Mouse (Mus musculus) stomach, embryonic 15.5 days (tissue): ENCODE data around the gene Ccdc117. TPM values are rescaled to one million over a fixed set of nuclear protein-coding genes. Genes with fewer than 3 reads are reported as not detected.
A peak's percentile ranks its signal among the peaks of the same experiment; 100 is the strongest.
"Not testable (repeated sequence)": the region's sequence is repeated elsewhere in the genome, so short reads cannot be mapped to it uniquely, and the experiment has no call there.

Experiments used
- ATAC-seq: fragments of 200-750 bp; cut with Nextera tagmentation; 2 replicates; pipeline ENCODE4 v1.8.0; 2017; ENCODE audit warnings: low read depth, moderate number of reproducible peaks, moderate TSS enrichment; ENCODE audit not compliant: insufficient read depth, low FRiP score
- H3K27ac ChIP-seq: fragments of 300-500 bp; sonication (generic); 2 replicates; pipeline ENCODE4 v1.5.1; 2015; ENCODE audit warnings: mild to moderate bottlenecking, inconsistent platforms
- H3K27me3 ChIP-seq: fragments of 300-500 bp; sonication (generic); replicated peaks from 2 replicates; pipeline ENCODE4 v1.6.1; 2015; ENCODE audit warnings: inconsistent platforms
- H3K36me3 ChIP-seq: fragments of 300-500 bp; sonication (generic); 2 replicates; pipeline ENCODE4 v1.6.1; 2015; ENCODE audit warnings: inconsistent platforms
- H3K4me1 ChIP-seq: fragments of 300-500 bp; sonication (generic); 2 replicates; pipeline ENCODE4 v1.6.1; 2015; ENCODE audit warnings: inconsistent platforms
- H3K4me2 ChIP-seq: fragments of 300-500 bp; sonication (generic); 2 replicates; pipeline ENCODE4 v1.6.1; 2015; ENCODE audit warnings: mild to moderate bottlenecking, inconsistent platforms
- H3K4me3 ChIP-seq: fragments of 300-500 bp; sonication (generic); replicated peaks from 2 replicates; pipeline ENCODE4 v1.5.1; 2015; ENCODE audit warnings: inconsistent platforms
- H3K9ac ChIP-seq: fragments of 300-500 bp; sonication (generic); 2 replicates; pipeline ENCODE4 v1.6.1; 2015; ENCODE audit warnings: inconsistent platforms
- H3K9me3 ChIP-seq: fragments of 300-500 bp; sonication (generic); 2 replicates; pipeline ENCODE4 v1.6.1; 2016; ENCODE audit warnings: inconsistent platforms
- WGBS: fragments of 180-500 bp; shearing (Covaris S2); methylation state at CpG from one replicate; pipeline ENCODE4 v1.1.7; 2015; 5-methylcytosine and 5-hydroxymethylcytosine counted together
- polyA plus RNA-seq: library from polyadenylated mRNA; unstranded; fragments of >200 nt; fragmentation: Nextera tagmentation; extraction: Ambion mirVana; gene quantifications from 2 replicates; pipeline ENCODE4 v1.2.1, GENCODE M21; 2015

The Ccdc117 gene
- polyA plus RNA-seq, 1 experiment from 2014 or later = 17.1 TPM

DNA sequence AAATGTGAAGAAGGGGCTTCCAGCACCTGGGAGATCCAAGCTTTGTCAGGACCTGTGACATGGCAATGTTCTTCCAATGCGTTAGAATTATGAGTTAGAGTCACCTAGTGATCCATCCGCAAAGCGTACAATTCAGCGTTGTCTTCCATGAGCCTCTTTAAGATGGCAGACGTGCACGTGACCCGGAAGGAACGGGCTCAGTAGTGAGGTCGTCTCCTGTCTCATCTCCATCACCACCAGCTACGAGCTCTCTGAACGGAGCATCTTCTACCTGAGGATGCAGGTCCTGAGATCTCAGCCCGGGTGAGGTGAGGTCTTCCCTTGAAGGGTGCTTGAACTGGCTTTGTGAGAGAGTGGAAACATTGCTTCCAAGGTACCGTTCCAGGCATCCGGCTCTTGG, 25.4 kb downstream of the Ccdc117 start:
- Histone ChIP-seq H3K4me1 (peaks cover 2% of the 10 kb centered on the region; the same call in 1 of the 2 replicates), H3K9ac (no peak overlapping the region), H3K4me3 (no peak overlapping the region), H3K27ac (no peak overlapping the region), H3K4me2 (no peak overlapping the region), H3K9me3 (no peaks in the 10 kb centered on the region), H3K36me3 (no peaks in the 10 kb centered on the region), H3K27me3 (no peaks in the 10 kb centered on the region)
- no peak for ATAC-seq
- 91% methylated on average over 14 of the region's 14 CpGs for WGBS

DNA sequence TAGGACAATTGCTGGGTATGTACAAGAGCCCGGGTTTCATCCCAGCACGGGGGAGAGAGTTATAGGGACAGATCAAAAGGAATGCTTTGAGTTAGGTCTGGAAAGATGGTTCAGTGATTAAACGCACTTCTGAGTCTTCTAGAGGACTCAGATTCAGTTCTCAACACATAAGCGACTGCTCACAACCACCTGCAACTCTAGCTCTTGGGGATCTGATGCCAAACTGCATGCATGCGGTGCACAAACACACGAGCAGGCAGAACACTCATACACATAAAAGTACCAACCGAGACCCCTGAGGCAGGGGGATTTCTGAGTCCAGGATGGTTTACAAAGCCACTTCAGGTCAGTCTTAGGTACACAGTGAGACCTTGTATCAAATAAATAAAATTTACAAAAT, 25.8 kb downstream of the Ccdc117 start:
- Histone ChIP-seq H3K4me3 (no peak overlapping the region), H3K9me3 (no peaks in the 10 kb centered on the region), H3K9ac (no peak overlapping the region), H3K4me2 (no peak overlapping the region), H3K27ac (no peak overlapping the region), H3K36me3 (no peaks in the 10 kb centered on the region), H3K27me3 (no peaks in the 10 kb centered on the region), H3K4me1 (peaks cover 2% of the 10 kb centered on the region; the same call in 1 of the 2 replicates)
- WGBS = 81% methylated on average over 7 of the region's 7 CpGs
- ATAC-seq = no peak

DNA sequence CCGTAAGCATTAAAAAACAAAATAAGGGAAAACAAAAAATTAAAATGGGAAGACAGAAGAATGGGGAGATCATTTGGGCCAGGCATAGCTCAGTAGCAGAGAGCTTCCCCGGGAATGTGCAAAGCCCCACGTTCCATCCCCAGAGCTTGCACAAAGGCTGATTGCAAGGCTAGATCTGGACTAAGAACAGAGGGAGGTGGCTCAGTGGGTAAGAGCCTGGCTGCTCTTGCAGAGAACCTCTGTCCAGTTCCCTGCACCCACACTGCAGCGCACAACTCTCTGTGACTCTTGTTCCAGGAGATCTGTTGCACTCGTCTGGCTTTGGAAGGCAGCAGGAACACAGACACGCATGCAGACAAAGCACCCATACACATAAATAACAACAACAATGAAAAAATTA, 26.3 kb downstream of the Ccdc117 start:
- 83% methylated on average over 6 of the region's 6 CpGs for WGBS
- no peaks in the 10 kb centered on the region for H3K9me3 ChIP-seq

DNA sequence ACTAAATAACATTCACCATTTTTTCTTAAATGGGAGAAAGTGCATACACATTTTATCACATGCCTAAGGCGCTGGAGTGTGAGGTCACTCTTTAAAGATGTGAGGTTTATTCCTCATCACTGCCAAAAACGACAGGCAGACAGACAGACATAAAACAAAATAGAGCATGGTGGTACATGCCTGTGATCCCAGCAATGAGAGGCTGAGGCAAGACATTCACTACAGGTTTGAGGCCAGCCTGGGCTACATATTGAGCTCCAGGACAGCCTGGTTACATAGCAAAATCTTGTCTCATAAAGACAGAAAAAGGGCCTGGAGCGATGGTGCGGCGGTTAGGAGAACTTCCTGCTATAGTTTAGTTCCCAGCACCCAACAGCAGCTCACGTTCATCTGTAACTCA, 26.8 kb downstream of the Ccdc117 start:
- Histone ChIP-seq H3K9me3 (no peaks in the 10 kb centered on the region), H3K4me3 (no peak overlapping the region), H3K36me3 (no peaks in the 10 kb centered on the region), H3K27ac (no peak overlapping the region), H3K4me2 (no peak overlapping the region), H3K27me3 (no peaks in the 10 kb centered on the region), H3K9ac (no peak overlapping the region), H3K4me1 (peaks cover 2% of the 10 kb centered on the region; the same call in 1 of the 2 replicates)
- ATAC-seq = no peak
- 75% methylated on average over 6 of the region's 6 CpGs for WGBS

More for the DNA sequence above, 26.3 kb downstream of the Ccdc117 start:
- H3K4me1 ChIP-seq = peaks cover 2% of the 10 kb centered on the region; the same call in 1 of the 2 replicates
- H3K27me3 ChIP-seq = no peaks in the 10 kb centered on the region
- no peak overlapping the region for H3K4me2 ChIP-seq
- H3K27ac ChIP-seq = no peak overlapping the region
- H3K9ac ChIP-seq = no peak overlapping the region
- no peak overlapping the region for H3K4me3 ChIP-seq
- no peak for ATAC-seq
- no peaks in the 10 kb centered on the region for H3K36me3 ChIP-seq

- Histone ChIP-seq H3K9ac (no peak overlapping the region), H3K4me1 (peaks cover 2% of the 10 kb centered on the region; the same call in 1 of the 2 replicates), H3K9me3 (no peaks in the 10 kb centered on the region), H3K4me3 (no peak overlapping the region), H3K36me3 (no peaks in the 10 kb centered on the region), H3K27ac (no peak overlapping the region), H3K4me2 (no peak overlapping the region), H3K27me3 (no peaks in the 10 kb centered on the region)
- WGBS = 69% methylated on average over 4 of the region's 4 CpGs
- ATAC-seq = no peak
Observed at GRCm38 (mm10) chr11:5514091-5514490, 27.9 kb downstream of the Ccdc117 start.

DNA sequence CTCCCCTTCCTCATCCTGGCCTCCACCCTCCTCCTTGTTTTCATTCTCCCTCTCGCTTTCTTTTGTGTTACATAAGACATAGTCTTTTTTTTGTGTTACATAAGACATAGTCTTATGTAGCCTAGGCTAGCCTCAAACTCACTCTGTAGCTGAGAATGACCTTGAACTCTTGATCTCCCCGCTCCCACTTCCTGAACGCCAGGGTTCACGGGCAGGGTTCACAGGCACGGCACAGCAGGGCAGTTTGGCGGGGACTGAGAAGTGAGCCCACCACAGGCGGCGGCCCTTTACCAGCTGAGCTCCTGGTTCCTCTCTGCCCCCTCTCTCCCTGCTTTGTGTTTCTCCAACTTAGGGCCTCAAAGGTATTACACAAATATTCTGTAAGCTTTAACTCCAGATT, 29.0 kb downstream of the Ccdc117 start:
- Histone ChIP-seq H3K9me3 (no peaks in the 10 kb centered on the region), H3K27ac (no peak overlapping the region), H3K9ac (no peak overlapping the region), H3K36me3 (no peaks in the 10 kb centered on the region), H3K4me3 (no peak overlapping the region), H3K4me2 (no peak overlapping the region), H3K4me1 (peaks cover 1% of the 10 kb centered on the region; the same call in 1 of the 2 replicates), H3K27me3 (no peaks in the 10 kb centered on the region)
- 81% methylated on average over 8 of the region's 8 CpGs for WGBS
- ATAC-seq = no peak

DNA sequence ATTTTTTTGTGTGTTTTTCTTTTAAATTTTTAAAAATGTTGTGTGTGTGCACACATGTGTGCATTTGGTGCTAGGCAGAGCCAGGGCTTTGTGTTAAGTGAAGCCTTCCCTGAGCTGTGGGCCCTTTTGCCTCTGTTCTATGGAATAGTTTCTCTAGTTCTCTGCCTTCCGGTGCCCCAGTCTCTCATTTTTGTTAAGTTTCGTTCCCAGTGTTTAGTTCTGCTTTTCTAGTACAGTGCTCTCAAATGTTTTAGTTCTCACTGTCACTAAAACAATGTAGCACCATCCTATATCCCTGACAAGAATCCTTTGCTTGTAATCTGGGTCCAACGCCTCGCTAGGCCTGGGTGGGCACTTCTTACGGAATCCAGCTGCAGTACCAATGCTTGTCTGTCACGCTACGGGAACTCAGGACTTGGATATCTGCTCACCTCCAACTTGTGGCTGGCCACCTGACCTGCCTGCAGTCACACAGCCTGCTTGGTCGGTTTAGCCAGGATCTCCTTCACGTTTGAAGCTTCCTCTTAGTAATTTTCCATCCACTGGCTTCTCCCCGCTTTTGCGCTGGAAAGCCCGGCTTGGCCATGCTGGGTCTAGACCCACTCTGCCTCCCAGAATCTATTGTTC, 29.8 kb downstream of the Ccdc117 start:
- Histone ChIP-seq H3K9me3 (no peaks in the 10 kb centered on the region), H3K27me3 (no peaks in the 10 kb centered on the region), H3K9ac (no peak overlapping the region), H3K36me3 (no peaks in the 10 kb centered on the region), H3K4me3 (no peak overlapping the region), H3K4me1 (no peaks in the 10 kb centered on the region), H3K27ac (no peak overlapping the region), H3K4me2 (no peak overlapping the region)
- ATAC-seq = no peak
- 69% methylated on average over 12 of the region's 12 CpGs for whole genome bisulfite sequencing

DNA sequence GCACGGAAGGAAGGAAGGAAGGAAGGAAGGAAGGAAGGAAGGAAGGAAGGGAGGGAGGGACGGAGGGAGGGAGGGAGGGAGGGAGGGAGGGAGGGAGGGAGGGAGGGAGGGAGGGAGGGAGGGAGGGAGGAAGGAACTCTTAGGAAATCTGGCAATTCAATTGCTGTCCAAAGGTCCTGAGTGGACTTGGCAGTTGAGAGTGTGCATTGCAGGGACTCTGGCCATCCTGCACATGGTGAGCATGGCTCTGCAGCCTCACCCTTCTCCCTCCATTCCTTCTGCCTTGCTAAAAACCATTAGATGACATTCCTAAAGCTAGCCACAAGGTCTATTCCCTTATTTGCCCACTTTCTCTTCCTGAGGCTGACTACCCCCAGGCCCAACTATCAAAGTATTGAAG, 31.3 kb downstream of the Ccdc117 start:
- H3K4me3 ChIP-seq, H3K27ac ChIP-seq, H3K27me3 ChIP-seq, H3K36me3 ChIP-seq, H3K9me3 ChIP-seq, ATAC-seq, H3K4me2 ChIP-seq, H3K4me1 ChIP-seq, H3K9ac ChIP-seq: not testable (repeated sequence)
- no CpG with 5 or more reads among the region's 2 CpGs for WGBS

DNA sequence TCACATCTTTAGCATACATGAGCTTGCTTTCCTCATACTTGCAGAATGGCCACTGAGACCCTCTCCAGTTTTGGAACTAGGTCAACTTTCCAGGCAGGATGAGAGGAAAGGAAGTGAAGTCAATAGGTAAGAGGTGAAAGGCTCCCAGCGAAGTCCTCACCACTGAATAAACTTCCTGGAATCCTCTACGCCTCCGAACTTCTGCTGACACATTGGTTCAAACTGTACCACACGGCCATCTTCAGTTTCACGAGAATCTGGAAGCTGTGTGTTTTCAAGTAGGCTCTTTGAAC, 31.9 kb downstream of the Ccdc117 start:
- no peak for ATAC-seq
- Histone ChIP-seq H3K9ac (no peak overlapping the region), H3K9me3 (no peaks in the 10 kb centered on the region), H3K27ac (no peak overlapping the region), H3K36me3 (no peaks in the 10 kb centered on the region), H3K27me3 (no peaks in the 10 kb centered on the region), H3K4me1 (0 out of 2 replicates have a peak, but pooled peaks cover 5% of the 10 kb centered on the region), H3K4me3 (no peak overlapping the region), H3K4me2 (no peak overlapping the region)
- 59% methylated on average over 5 of the region's 5 CpGs for WGBS

DNA sequence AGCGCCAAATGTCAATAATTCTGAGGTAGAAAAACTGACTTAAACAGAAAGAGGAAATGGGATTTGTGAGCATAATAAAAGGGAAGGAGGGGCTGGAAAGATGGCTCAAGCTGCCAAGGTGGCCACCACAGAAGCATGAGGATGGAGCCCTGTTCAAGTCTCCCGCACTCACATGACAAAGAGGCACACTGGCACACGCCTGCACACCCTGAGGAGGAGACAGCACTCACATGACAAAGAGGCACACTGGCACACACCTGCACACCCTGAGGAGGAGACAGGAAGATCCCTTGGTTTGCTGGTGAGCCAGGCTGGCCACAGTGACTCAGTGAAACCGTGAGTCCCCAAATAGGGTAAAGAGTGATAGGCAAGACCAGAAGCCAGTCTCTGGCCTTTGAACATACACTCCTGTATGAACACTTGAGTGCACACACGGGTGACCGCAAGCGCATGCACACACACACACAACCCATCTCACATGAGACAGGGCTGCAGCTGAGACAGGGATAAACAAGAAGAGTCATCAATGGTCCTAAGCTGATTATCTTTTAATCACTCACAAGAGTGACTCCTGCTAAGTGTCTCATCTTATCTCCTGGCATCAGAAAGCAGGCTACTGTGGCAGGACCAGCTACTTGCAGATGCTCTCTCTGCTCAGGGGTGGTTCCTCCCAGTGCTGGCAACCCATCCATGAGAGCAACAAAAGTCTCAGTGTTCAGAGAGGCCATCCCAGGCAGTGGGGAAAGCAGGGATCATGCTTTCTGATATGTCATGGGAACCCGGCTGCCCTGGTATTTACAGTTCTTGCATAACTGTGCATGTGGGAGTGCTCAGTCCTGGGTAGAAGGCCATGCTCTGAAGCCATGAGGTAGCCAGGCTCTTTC, 32.5 kb downstream of the Ccdc117 start:
- H3K4me1 ChIP-seq = 0 out of 2 replicates have a peak, but pooled peaks cover 5% of the 10 kb centered on the region
- WGBS = 75% methylated on average over 8 of the region's 8 CpGs
- peak overlapping the region; percentile 16; the same call in 1 of the 2 replicates for H3K27ac ChIP-seq
- H3K36me3 ChIP-seq = no peaks in the 10 kb centered on the region
- H3K9me3 ChIP-seq = no peaks in the 10 kb centered on the region
- ATAC-seq = no peak
- no peak overlapping the region for H3K9ac ChIP-seq
- H3K4me3 ChIP-seq = no peak overlapping the region
- H3K27me3 ChIP-seq = no peaks in the 10 kb centered on the region
- no peak overlapping the region for H3K4me2 ChIP-seq

GRCm38 (mm10) chr11:5505856-5506575, 36.0 kb downstream of the Ccdc117 start:
- peak overlapping the region; percentile 23 for H3K4me3 ChIP-seq
- peak overlapping the region; percentile 41 for H3K4me2 ChIP-seq
- H3K36me3 ChIP-seq = no peaks in the 10 kb centered on the region
- 0 out of 2 replicates have a peak, but pooled peaks have one; percentile 48 for ATAC-seq
- no peaks in the 10 kb centered on the region for H3K27me3 ChIP-seq
- 0 out of 2 replicates have a peak, but pooled peaks cover 5% of the 10 kb centered on the region for H3K4me1 ChIP-seq
- peak overlapping the region; percentile 80 for H3K27ac ChIP-seq
- 15% methylated on average over 18 of the region's 18 CpGs for WGBS
- H3K9me3 ChIP-seq = no peaks in the 10 kb centered on the region
- no peak overlapping the region for H3K9ac ChIP-seq
